Mouse (Mus musculus) retina, adult 2 months (tissue): Measurements from ENCODE around the gene Msn.

Source experiments
- DNase-seq: peaks from one replicate; pipeline ENCODE4 v3.0.0-alpha.2; 2012; ENCODE audit warnings: low read depth, low spot score

Msn gene

DNA sequence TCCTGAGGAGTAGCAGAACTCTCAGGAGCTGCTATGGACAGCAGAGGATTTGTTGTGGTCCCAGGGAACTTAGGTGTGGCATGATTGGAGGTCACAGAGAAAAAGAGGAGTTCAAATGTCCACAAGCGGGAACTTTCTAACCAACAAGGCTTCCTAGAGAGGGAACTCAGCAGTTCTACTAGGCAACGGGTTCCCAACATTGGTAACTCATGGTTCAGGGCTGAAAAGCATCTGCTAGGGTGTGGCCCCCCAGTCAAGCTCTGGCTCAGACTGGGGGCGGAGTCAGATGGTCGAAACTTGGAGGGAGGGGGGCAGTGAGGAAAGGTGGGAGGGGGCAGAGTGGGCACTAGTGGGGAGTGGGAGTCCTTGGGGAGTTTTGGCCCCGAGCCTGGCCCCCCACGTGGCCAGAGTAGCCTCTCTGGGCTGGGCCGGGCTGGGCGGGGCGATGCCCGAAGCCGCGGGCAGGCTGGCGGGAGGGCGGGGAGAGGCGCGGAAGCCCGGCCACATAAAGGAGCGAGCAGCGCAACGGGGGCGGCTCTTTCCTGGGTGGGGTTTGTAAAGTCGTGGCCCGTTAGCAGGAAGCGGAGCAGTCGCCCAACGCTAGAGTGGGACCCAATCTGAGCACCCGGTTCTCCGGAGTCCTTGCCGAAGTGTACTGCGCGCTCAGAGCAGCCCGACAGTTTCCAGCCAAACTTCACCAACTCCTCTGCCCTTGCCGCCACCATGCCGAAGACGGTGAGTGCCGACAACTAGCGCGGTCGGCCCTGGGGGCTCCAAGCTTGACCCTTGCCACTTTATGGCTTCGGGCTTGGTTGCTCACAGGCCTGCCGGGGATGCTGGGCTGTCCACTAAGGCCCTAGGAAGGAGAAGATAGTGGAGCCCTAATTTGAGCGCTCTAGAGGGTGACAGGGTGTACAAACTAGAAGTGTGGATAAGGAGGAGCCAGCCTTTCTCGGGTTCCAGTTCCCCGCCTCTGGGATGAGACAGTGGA is at the start of gene Msn:
Gene Msn (plus strand): TSS at position 534 of the 991 bp plus-strand sequence.
- DNase-seq = no peak

DNA sequence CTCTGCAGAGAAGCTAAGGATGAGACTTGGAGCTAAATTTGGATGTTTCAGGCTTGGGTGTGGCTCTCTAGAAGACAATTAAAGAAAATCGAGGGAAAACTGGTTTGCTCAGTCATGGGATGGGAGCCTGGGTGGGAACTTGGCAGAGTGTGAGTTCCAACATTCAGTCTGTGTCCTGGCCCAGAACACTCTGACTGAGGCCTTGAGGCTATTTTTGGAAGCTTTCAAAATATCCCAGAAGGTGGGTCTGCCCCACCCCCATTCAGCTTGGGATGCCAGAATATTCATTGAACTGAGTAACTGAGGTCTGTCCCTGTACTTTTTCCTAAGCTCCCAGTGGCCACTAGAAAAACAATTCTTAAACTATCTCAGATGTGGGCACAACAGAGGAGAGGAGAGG is 43.0 kb upstream of the Msn start:
- no peak for DNase-seq

- DNase-seq = no peak
Measured at GRCm38 (mm10) chrX:96077747-96078146, 18.1 kb upstream of the Msn start.

- DNase-seq = no peak
Measured at GRCm38 (mm10) chrX:96086259-96086658, 9.6 kb upstream of the Msn start.

DNA sequence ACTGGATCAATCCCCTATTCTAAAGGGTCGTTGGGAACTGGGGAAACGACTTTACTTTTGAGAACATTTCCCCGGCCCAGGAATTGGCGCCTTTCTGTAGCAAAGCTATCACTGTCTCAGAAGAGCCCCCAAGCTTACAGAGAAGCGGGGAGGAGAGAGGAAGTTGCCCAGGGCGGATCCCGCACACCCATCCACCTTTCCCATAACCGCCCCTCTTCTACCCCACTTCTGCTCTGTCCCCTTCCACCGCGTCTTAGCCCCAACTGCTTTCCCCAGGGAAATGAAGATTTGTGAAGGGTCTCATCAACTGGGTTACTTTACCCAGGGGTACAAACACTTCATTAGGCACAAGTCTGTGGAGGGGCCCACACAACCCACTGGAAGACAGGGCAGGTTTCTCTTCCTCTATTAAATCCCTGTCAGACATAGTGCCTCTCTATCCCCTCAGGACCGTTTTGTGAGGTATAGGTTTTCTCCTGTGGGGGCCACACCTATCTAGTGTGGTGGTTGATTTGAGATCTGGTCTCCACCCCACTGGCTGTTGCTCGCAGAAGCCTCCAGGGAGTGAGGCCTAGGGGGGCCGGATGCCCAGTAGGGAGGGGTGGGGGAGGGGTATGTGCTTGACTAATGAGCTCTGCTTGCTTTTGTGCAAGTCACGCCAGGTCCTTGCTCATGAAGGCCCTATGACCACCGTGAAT is 820 bp downstream of the Msn start:
- DNase-seq = no peak

DNA sequence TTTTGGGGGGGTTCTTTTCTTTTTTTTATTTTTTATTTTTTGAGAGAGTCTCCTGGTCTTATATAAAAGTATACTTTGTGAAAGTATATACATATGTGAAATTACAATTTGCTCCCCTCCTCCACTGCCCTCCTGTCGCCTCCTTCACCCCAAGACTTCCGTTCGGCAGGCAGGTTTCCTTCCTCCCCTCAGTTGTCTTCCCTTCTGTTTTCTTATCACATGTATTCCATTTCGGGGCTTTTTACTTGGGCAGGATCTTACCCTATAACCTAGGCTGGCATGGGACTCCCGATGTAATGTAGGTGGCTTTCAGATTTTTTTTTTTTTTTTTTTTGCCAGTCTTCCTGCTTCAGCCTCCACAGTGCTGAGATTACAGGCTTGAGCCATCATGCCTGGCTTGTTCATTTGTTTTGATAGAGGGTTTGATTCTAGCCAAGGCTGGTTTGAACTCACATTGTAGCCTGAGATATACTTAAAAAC is 1.7 kb downstream of the Msn start:
- DNase-seq = no peak

DNA sequence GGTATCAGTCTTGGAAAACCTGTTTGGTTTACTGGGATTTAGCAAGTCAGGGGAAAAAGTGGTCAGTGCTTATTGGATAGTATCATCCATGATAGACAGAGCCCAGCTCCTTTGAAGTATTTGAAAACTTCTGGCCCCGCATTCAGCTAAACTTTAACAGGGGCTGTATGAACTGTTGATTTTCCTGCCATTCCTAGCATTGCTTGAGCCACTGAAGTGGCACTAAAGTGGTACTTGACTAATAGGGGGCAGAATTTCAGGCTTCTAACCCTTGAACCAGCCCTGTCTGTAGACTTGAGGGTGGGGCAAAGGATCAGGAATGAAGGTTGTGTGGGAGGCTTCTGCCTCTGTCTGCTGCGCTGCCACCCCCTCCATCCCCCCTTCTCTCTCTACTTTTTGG is 3.2 kb downstream of the Msn start:
- DNase-seq = no peak

DNA sequence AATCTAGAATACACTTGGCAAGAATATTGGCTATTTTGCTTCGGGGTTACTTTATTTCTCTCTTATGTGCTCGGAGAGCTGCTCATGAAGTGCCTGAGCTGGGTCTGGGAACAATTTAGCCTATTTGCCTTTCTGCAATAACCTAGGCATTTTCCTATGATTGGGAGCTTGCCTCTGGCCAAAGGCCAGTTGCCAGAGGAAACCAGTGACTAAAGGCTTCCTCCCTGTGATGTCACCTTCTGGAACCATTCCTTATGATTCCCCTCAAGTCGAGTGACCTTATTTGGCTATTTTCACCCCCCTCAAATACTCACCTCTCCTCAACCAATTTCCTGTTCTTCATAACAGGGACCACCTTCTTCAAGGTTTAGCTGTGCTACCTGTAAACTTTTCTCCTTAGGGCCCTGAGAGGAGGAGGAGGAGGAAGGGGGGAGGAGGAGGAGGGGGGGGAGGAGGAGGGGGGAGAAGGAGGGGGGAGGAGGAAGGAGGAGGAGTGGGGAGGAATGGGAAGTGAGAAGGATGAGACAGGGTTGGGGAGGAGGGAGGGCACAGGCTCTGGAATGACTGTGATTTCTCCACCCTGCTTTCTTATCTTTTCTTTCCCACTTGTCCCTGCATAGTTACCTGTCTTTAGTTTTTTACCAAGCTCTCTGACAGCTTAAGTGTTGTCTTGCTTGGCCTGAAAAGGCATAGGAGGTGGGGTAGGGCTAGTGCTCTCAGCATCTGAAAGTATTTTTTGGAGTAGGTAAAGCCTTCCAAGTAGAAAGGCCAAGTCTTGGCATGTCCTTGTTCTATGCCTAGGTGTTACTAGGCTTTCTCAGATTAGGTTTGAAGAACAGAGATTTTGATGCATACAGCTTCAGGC is 11.8 kb downstream of the Msn start:
- no peak for DNase-seq

DNA sequence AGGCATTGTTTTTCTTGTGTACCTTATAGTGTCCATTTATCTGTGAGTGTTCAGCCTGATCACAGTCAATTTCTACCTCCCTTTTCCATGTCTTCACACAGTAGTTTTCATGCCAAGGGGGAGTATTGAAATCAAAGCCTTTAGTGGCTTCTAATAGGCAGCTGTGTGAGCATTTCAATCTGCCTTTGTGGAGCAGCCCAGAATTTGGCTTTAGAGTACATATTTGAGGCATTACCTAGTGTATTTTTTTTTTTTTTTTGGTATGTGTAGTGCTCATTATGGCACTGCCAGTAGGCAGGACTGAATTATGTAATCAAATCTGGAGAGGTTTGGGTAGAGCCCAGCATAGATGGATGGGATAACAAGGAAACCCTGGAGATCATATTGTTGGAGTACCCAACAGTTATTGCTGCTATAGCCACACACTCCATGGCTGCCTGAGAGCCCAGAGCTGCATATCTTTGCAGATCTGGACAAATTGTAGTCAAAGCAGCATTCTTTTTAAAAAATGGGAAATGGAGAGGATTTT is 17.3 kb downstream of the Msn start:
- no peak for DNase-seq

- no peak for DNase-seq
Measured at GRCm38 (mm10) chrX:96115501-96115900, 19.7 kb downstream of the Msn start.

GRCm38 (mm10) chrX:96117366-96117765 is 21.5 kb downstream of the Msn start:
- no peak for DNase-seq

GRCm38 (mm10) chrX:96119997-96120396 is 24.2 kb downstream of the Msn start:
- DNase-seq = no peak

DNA sequence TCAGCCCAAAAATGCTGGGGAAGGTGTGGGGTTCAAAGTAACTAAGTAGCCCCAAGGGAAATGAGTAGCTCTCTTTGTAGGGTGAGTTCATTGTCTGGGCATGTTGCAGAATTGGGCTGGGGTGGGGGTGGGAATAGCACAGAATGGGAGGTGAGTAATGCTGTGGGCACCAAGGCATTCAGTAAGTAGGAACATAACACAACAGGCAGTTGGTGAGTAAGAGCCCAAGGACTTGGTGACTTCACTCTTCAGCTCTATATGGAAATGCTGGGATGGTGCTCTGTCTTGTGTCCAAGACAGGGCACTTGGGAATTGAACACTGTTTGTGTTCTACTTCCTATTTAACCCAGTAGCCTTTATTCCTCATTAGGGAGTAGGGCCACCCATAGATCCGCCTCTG is 26.1 kb downstream of the Msn start:
- no peak for DNase-seq

DNA sequence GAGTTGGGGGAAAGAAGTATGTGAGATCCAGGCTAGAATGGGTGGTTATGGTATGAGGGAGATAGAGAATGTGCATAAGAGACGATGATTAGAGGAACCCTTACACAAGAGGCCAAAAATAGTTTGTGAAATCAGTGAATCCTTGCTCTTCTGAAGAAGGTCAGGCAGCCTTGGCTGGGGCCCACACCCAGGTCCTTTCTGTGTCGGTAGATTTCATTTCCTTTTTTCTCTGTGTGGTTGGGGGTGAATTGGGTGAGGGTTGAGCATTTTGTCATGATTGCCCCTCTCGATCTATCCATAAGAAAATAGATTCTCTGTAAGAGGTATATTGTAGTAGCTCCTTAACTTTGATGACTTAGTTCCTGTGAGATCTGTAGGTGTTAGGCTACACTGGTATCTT is 31.0 kb downstream of the Msn start:
- DNase-seq = no peak

DNA sequence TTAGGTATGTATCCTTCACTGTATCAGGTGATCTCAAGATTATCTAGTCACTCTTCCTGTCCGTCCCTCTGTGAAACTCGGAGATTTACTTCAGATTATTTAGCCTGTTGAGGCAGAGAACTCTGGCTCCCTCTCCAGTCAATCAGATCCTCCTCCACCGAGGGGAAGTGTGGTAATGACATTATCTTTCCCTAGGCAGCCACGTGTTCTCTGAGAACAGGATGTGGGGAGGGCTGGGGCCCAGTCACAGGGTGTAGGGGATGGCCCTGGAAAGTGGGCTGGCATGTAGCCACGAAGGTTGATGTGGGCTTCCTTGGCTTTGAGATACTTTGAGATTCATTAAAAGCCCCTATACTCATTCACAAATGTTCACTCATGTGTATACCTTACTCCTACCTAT is 34.3 kb downstream of the Msn start:
- no peak for DNase-seq

DNA sequence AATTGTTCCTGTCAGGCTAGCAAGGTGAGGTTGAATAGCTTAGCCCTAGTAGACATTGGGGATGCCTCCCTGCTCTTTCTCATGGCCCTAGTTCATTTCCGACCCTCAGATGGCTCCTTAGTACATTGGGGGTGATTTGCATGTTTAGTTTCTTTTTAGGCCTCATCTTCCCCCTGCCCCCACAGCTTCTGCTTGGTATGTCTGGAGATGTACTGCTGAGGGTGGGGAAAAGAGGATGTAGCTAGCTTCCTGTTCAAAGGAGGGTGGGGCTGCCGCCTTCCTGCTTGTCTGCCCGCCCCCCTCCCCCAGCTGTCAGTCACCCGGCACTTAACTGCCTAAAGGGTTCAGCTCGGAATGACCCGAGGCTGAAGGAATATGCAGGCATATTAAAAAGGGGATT is 34.8 kb downstream of the Msn start:
- no peak for DNase-seq

DNA sequence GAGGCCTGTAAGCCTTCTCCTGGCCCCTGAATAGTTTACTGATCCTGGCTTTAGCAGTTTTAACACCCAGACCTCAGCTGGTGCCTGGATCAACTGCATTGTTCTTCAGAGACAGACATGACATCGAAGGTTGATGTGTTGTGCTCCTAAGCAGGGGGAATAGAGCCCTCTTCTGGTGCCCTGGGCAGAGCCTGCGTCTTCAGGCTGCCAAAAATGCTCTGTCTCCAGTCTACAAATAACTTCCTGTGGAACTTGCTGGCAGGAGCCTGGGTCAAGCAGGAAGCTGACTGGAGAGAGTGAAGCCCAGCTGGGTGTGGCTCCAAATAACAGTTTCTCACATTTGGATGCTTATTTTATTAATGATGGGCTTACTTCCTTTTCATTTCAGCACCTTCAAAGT is 37.4 kb downstream of the Msn start:
- no peak for DNase-seq

DNA sequence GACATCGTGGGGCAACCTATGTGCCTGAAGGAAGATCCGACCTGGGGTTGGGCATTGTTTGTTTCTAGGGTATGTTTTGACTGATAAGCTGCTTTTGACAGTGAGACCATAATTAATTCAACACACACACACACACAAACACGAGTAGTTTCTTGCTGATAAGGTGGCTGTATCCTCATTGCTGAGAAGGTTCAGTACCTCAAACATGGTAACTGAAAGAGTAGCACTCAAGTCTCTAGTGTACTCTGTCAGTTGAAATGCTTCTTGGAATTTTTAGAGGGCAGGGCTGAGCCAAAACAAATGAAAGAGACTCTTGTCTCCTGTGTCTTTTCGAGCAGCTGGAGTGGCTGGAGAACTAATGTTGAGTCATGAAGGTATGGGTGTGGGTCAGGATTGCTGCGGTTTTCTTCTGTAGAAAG is 38.4 kb downstream of the Msn start:
- no peak for DNase-seq

GRCm38 (mm10) chrX:96134840-96135580 is 39.2 kb downstream of the Msn start:
- DNase-seq = no peak

GRCm38 (mm10) chrX:96135581-96135980 is 39.7 kb downstream of the Msn start:
- DNase-seq = no peak

GRCm38 (mm10) chrX:96139262-96139661 is 43.4 kb downstream of the Msn start:
- DNase-seq = no peak
